Mouse (Mus musculus) small intestine, adult 2 months (tissue): Measurements from ENCODE around the gene Hspg2.

Source experiments
- CTCF ChIP-seq: fragments of 200-500 bp; IDR thresholded peaks from 2 replicates; pipeline ENCODE4 v1.5.1; 2012; ENCODE audit warnings: low read depth, mild to moderate bottlenecking, control low read depth, inconsistent platforms, low read length, moderate library complexity, mixed read lengths; ENCODE audit not compliant: insufficient replicate concordance, insufficient read length; ENCODE audit errors: extremely low read depth
- POLR2A ChIP-seq: fragments of 200-500 bp; IDR thresholded peaks from 2 replicates; pipeline ENCODE4 v1.6.1; 2012; ENCODE audit warnings: low read depth, mild to moderate bottlenecking, control low read depth, inconsistent platforms, low read length, moderate library complexity

GRCm38 (mm10) chr4:137542968-137543367 is 74.4 kb downstream of the Hspg2 start:
- TF ChIP-seq CTCF = no peak
- no peak for TF ChIP-seq POLR2A
